Mouse (Mus musculus) thymus, postnatal 14 days (tissue): ENCODE data around the gene Oip5.

Experiments
- DNase-seq: peaks from one replicate; pipeline ENCODE4 v3.0.0; 2021

The Oip5 gene

DNA sequence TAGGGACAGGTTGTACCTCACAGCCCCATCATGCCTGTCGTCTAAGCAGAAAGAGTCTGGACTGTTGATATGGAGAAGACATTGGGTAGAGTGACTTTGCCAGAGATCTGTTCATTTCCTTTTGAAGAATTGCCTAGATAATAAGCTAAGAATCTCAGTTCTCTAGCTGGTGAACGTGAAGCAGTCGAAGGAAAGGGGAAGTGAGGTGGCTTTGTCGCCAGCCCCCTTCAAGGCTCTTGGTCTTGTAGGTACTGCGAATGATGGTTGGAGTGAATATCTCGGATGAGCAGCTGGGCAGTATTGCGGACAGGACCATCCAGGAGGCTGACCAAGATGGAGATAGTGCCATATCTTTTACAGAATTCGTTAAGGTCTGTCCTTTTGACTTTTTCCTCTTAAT lies 34.0 kb downstream of the Oip5 start:
- no peak for DNase-seq

DNA sequence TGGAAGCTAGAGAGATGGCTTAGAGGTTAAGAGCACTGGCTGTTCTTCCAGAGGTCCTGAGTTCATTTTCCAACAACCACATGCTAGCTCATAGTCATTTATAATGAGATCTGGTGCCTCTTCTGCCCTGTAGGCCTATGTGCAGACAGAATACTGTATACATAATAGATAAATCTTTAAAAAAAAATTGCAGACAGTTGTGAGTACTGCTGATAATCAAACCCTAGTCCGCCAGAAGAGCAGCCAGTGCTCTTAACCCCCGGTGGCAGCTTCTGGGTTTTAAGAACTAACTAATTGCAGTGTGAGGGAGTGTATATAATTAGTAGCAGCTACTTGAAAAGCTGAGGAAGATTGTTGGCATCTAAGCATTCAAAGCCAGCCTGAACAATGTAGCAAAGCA lies 34.8 kb downstream of the Oip5 start:
- no peak for DNase-seq

DNA sequence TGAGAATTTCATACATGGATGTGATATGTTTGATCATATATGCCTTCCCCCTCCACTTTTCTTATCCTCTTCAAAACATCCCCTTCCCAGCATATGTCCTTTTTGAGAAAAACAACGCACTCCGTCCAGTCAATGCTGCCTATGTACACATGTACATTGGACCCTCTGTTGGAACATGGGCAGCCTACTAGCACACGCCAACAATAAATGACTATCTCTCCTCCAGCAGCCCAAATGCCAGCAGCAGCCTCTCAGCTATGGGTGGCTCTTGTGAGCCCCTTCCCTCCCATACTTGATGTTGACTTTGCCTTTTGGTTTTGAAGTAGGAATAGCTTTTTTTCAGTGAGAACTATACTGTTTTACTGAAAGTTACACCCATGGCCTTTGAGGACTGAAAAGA lies 36.7 kb downstream of the Oip5 start:
- no peak for DNase-seq

GRCm38 (mm10) chr2:119572471-119572870 lies 45.8 kb downstream of the Oip5 start:
- no peak for DNase-seq

- DNase-seq: no peak
These were observed 52.0 kb downstream of the Oip5 start for GRCm38 (mm10) chr2:119566182-119566855.

DNA sequence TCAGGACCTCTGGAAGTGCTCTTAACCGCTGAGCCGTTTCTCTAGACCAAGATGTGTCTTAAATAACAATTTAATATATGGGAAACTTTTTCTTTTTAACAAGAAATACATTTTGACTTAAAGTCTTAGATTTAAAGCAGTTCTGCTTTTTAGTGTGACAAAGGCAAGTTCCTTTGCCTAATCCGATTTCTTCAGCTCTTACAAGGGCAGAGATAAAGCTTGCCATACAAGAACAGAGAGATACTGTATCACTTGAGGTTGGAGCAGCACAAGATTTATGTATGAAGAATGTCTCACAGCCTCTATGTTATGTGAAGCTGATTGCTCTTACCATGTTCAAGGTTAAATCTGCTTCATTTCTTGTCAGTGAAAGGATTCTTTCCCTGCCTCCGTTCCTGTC lies 53.0 kb downstream of the Oip5 start:
- no peak for DNase-seq

- DNase-seq: no peak
These were observed 56.5 kb downstream of the Oip5 start for GRCm38 (mm10) chr2:119561794-119562193.
